Mouse (Mus musculus): ENCODE data around the gene Npff. TPM values are rescaled to one million over a fixed set of nuclear protein-coding genes. Genes with fewer than 3 reads are reported as not detected.

Gene Npff
- polyA plus RNA-seq, 1 experiment from 2014 or later: 2.1 TPM

DNA sequence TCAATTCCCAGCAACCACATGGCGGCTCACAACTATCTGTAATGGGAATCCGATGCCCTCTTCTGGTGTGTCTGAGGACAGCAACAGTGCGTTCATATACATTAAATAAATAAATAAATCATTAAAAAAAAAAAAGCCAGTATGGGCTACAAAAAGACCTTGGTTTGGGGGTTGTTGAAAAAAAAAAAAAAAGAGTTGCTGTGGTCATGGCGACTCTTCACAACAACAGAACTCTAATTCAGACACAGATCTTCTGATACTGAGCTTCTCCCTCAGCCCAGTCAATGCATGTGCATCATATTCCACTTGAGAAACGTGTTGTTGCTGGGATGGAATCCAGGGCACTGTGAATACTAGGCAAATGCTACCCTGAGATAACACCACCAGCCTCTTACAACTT, 27.9 kb upstream of the Npff start:
- ATAC-seq (ENCODE audit: insufficient number of reproducible peaks, insufficient read depth, low FRiP score, low read depth): no peak
- Histone ChIP-seq H3K4me2 (ENCODE audit: low read length) (no peak overlapping the region), H3K4me3 (ENCODE audit: control insufficient read depth in 1 of 2, insufficient read depth in 1 of 2, low read depth in 1 of 2, low read length in 2 of 2) (no peak overlapping the region), H3K9me3 (ENCODE audit: control insufficient read depth, low read length) (no peaks in the 10 kb centered on the region), H3K27me3 (ENCODE audit: control insufficient read depth, insufficient read depth, low read length) (no peaks in the 10 kb centered on the region), H3K9ac (ENCODE audit: low read length) (no peak overlapping the region), H3K27ac (replicated peaks in 1 of 2; ENCODE audit: control insufficient read depth in 1 of 2, insufficient read depth in 1 of 2, low read depth in 2 of 2, low read length in 2 of 2) (no peak overlapping the region), H3K36me3 (ENCODE audit: control insufficient read depth, insufficient read depth, low read length) (peaks cover 69% of the 10 kb centered on the region), H3K4me1 (ENCODE audit: control insufficient read depth in 2 of 2, insufficient read depth in 2 of 2, low read length in 2 of 2) (no peaks in the 10 kb centered on the region)
- WGBS: 91% methylated on average over 5 of the region's 5 CpGs

DNA sequence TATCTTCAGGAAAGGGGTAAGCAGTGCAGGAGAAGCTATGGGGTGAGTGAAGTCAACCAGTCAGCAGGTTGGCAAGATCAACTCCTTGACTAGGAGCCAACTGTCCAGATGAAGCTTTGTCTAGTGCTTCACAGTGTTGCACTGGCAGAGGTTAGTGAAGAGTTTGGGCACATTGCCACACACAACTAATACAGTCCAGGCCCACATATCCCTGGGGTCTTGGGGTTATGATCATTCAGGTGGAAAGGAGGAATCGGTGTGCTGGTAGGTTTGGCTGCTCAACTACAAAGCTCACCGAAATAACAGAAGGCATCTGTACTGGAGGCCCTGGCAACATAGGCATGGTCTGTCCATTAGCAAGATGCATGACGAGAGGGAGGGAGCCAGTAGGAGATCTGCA, 22.7 kb upstream of the Npff start:
- Histone ChIP-seq H3K36me3 (ENCODE audit: control insufficient read depth, insufficient read depth, low read length) (peaks cover 73% of the 10 kb centered on the region), H3K4me1 (ENCODE audit: control insufficient read depth in 2 of 2, insufficient read depth in 2 of 2, low read length in 2 of 2) (peaks cover 2 to 13% of the 10 kb centered on the region in 2 experiments; a peak in 2 of 4 replicates), H3K4me3 (ENCODE audit: control insufficient read depth in 1 of 2, insufficient read depth in 1 of 2, low read depth in 1 of 2, low read length in 2 of 2) (no peak overlapping the region), H3K9ac (ENCODE audit: low read length) (no peak overlapping the region), H3K9me3 (ENCODE audit: control insufficient read depth, low read length) (no peaks in the 10 kb centered on the region), H3K27ac (replicated peaks in 1 of 2; ENCODE audit: control insufficient read depth in 1 of 2, insufficient read depth in 1 of 2, low read depth in 2 of 2, low read length in 2 of 2) (peak overlapping the region in 1 of 2 experiments; percentile 63; a peak in 1 of 4 replicates), H3K4me2 (ENCODE audit: low read length) (no peak overlapping the region), H3K27me3 (ENCODE audit: control insufficient read depth, insufficient read depth, low read length) (no peaks in the 10 kb centered on the region)
- no peak for ATAC-seq (ENCODE audit: insufficient number of reproducible peaks, insufficient read depth, low FRiP score, low read depth)
- WGBS: 96% methylated on average over 3 of the region's 3 CpGs

DNA sequence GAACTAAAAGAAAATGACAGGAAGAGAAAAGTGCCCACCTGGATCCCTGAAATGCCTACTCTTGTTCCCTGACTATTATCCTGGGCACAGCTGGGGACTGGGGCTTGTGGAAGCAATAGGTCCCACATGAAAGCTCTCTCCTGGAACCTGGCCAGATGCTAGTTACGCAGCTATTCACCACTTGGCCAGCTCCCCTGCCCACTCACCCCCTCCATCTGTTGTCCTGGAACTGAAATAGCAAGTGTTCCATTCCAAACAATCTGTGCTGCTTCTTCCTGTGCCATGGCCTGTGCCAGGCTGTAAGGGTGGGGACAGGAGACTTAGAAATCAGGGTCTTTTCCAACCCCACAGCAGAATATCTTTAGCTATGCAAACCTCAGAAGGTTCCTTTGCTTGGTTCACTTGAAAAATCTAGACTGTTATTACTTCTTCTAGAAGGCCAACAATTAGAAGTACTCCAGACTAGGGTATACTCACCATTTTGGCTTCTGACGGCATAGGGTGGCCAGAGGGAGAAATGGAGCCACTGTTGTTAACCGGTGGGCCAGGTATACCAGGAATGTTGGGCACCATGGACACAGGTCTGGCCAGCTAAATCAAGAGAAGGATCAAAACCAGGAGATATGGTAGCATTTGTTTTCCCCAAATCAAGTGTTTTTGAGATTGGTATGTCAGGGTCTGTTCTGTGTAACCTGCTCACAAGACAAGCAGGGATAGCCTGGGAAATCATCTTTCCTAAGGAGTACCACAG, 22.1 kb upstream of the Npff start:
- 65% methylated on average over 3 of the region's 3 CpGs for WGBS
- ATAC-seq (ENCODE audit: insufficient number of reproducible peaks, insufficient read depth, low FRiP score, low read depth): peak; percentile 50; the same call in 1 of the 2 replicates
- H3K4me3 ChIP-seq (ENCODE audit: control insufficient read depth in 1 of 2, insufficient read depth in 1 of 2, low read depth in 1 of 2, low read length in 2 of 2): no peak overlapping the region
- 0 out of 2 replicates have a peak, but pooled peaks cover 2% of the 10 kb centered on the region for H3K9me3 ChIP-seq (ENCODE audit: control insufficient read depth, low read length)
- peaks cover 2 to 13% of the 10 kb centered on the region in 2 experiments; a peak in 2 of 4 replicates for H3K4me1 ChIP-seq (ENCODE audit: control insufficient read depth in 2 of 2, insufficient read depth in 2 of 2, low read length in 2 of 2)
- H3K36me3 ChIP-seq (ENCODE audit: control insufficient read depth, insufficient read depth, low read length): peaks cover 73% of the 10 kb centered on the region
- peak overlapping the region; percentile 10 to 63; a peak in 3 of 4 replicates for H3K27ac ChIP-seq (replicated peaks in 1 of 2; ENCODE audit: control insufficient read depth in 1 of 2, insufficient read depth in 1 of 2, low read depth in 2 of 2, low read length in 2 of 2)
- no peak overlapping the region for H3K9ac ChIP-seq (ENCODE audit: low read length)
- no peaks in the 10 kb centered on the region for H3K27me3 ChIP-seq (ENCODE audit: control insufficient read depth, insufficient read depth, low read length)
- H3K4me2 ChIP-seq (ENCODE audit: low read length): no peak overlapping the region

DNA sequence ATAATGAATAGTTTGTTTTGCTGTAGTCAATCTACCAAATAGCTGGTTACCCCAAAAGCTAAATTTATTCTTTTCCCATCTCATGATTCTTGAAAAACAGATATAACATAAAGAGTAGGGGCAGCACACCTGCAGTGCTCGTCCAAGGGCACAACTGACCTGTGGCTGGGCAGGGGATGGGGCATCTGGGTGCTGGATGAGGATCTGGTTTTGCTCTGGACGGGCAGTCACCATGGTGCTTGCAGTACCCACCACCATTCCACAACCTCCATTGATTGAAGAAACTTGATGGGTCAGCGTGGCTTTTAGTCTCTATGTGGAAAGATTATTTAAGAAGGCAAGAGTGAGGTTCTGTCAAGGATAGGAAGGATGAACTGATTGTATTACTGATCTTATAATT, 21.5 kb upstream of the Npff start:
- Histone ChIP-seq H3K36me3 (ENCODE audit: control insufficient read depth, insufficient read depth, low read length) (peaks cover 73% of the 10 kb centered on the region), H3K4me1 (ENCODE audit: control insufficient read depth in 2 of 2, insufficient read depth in 2 of 2, low read length in 2 of 2) (peaks cover 2 to 13% of the 10 kb centered on the region in 2 experiments; a peak in 2 of 4 replicates), H3K27me3 (ENCODE audit: control insufficient read depth, insufficient read depth, low read length) (no peaks in the 10 kb centered on the region), H3K4me3 (ENCODE audit: control insufficient read depth in 1 of 2, insufficient read depth in 1 of 2, low read depth in 1 of 2, low read length in 2 of 2) (no peak overlapping the region), H3K4me2 (ENCODE audit: low read length) (no peak overlapping the region), H3K9ac (ENCODE audit: low read length) (no peak overlapping the region), H3K27ac (replicated peaks in 1 of 2; ENCODE audit: control insufficient read depth in 1 of 2, insufficient read depth in 1 of 2, low read depth in 2 of 2, low read length in 2 of 2) (peak overlapping the region in 1 of 2 experiments; percentile 63; a peak in 1 of 4 replicates), H3K9me3 (ENCODE audit: control insufficient read depth, low read length) (0 out of 2 replicates have a peak, but pooled peaks cover 4% of the 10 kb centered on the region)
- no peak for ATAC-seq (ENCODE audit: insufficient number of reproducible peaks, insufficient read depth, low FRiP score, low read depth)
- 90% methylated on average over 3 of the region's 3 CpGs for WGBS

DNA sequence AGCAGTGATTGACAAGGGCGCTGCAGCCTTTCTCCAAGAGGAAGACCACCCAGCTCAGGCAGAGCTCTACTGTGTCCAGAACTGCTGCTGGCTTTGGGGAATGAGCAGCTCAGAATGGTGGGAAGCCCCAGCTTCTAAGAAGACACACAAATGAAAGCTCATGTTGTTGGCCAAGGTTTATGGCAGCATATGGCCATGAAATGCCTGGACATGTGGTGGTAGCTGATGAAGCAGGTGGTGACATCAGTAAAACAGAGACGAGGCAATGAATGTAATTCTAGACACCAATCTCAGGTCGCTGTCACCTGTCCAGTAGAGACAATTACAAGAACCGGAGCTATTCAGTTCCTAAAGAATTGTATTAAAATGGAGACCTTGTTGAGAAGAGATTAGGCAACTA, 20.1 kb upstream of the Npff start:
- no peak overlapping the region for H3K4me3 ChIP-seq (ENCODE audit: control insufficient read depth in 1 of 2, insufficient read depth in 1 of 2, low read depth in 1 of 2, low read length in 2 of 2)
- ATAC-seq (ENCODE audit: insufficient number of reproducible peaks, insufficient read depth, low FRiP score, low read depth): no peak
- H3K27ac ChIP-seq (replicated peaks in 1 of 2; ENCODE audit: control insufficient read depth in 1 of 2, insufficient read depth in 1 of 2, low read depth in 2 of 2, low read length in 2 of 2): no peak overlapping the region
- 94% methylated on average over 4 of the region's 4 CpGs for WGBS
- H3K9ac ChIP-seq (ENCODE audit: low read length): no peak overlapping the region
- peaks cover 2 to 13% of the 10 kb centered on the region in 2 experiments; a peak in 2 of 4 replicates for H3K4me1 ChIP-seq (ENCODE audit: control insufficient read depth in 2 of 2, insufficient read depth in 2 of 2, low read length in 2 of 2)
- no peak overlapping the region for H3K4me2 ChIP-seq (ENCODE audit: low read length)
- 0 out of 2 replicates have a peak, but pooled peaks cover 4% of the 10 kb centered on the region for H3K9me3 ChIP-seq (ENCODE audit: control insufficient read depth, low read length)
- peaks cover 80% of the 10 kb centered on the region for H3K36me3 ChIP-seq (ENCODE audit: control insufficient read depth, insufficient read depth, low read length)
- H3K27me3 ChIP-seq (ENCODE audit: control insufficient read depth, insufficient read depth, low read length): no peaks in the 10 kb centered on the region

DNA sequence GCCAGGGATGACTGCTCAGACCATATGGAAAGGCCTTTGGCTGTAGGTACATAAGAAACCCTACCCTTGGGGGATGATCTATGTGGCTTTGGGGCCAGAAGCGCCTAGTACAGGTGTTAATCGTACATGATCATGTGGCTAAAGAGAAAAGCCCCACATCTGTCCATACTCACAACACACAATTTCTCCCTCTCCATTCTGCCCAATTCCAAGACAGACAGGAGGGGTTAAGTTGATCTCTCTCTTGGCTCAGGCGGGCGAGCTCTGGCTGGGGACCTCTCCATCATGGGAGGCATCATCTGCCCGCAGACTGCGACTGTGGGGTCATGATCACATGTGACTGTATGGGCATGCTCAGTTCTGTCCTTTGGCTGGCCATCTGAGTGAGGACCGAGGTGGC, 9.2 kb upstream of the Npff start:
- WGBS: 97% methylated on average over 7 of the region's 7 CpGs
- no peaks in the 10 kb centered on the region for H3K27me3 ChIP-seq (ENCODE audit: control insufficient read depth, insufficient read depth, low read length)
- H3K4me2 ChIP-seq (ENCODE audit: low read length): no peak overlapping the region
- peaks cover 95% of the 10 kb centered on the region for H3K36me3 ChIP-seq (ENCODE audit: control insufficient read depth, insufficient read depth, low read length)
- H3K9ac ChIP-seq (ENCODE audit: low read length): no peak overlapping the region
- no peak for ATAC-seq (ENCODE audit: insufficient number of reproducible peaks, insufficient read depth, low FRiP score, low read depth)
- H3K4me1 ChIP-seq (ENCODE audit: control insufficient read depth in 2 of 2, insufficient read depth in 2 of 2, low read length in 2 of 2): no peaks in the 10 kb centered on the region
- no peaks in the 10 kb centered on the region for H3K9me3 ChIP-seq (ENCODE audit: control insufficient read depth, low read length)
- no peak overlapping the region for H3K4me3 ChIP-seq (ENCODE audit: control insufficient read depth in 1 of 2, insufficient read depth in 1 of 2, low read depth in 1 of 2, low read length in 2 of 2)
- no peak overlapping the region for H3K27ac ChIP-seq (replicated peaks in 1 of 2; ENCODE audit: control insufficient read depth in 1 of 2, insufficient read depth in 1 of 2, low read depth in 2 of 2, low read length in 2 of 2)

DNA sequence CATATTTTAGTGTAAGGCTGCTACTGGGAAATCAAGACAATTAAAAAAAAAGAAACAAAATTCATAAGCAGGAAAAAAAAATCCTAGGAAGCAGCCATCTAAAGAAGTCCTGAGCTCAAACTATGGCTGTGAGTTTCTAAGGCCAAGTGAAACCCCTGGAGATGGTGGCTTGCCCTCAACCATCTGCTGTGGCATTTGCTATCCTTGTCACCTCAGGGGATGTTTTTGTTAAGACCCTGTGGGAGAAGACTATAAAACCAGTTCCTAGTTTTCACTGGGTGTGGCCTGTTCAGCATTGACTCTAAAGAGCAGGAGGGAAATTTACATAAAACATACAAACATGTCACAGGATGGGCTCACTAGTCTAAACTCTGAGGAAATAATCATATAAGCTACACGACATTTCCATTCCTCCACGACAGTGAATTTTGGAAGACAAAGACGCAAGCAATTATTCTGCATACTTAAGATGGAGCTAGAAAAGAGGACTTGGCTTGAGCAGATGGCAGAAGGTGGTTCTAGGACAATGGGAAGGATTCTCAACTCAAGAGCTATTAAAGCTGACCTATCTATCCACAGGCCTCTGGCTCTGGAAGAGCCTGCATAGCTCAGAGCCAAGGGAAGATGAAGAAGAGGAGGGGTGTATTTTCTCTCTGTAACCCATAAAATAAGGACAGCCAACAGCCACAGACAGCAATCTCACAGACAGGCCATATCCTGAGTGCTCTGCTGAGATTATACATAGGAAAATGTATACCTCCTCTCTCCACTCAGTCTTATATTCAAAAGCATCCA, 7.6 kb upstream of the Npff start:
- no peak for ATAC-seq (ENCODE audit: insufficient number of reproducible peaks, insufficient read depth, low FRiP score, low read depth)
- H3K9ac ChIP-seq (ENCODE audit: low read length): no peak overlapping the region
- H3K36me3 ChIP-seq (ENCODE audit: control insufficient read depth, insufficient read depth, low read length): peaks cover 96% of the 10 kb centered on the region
- no peak overlapping the region for H3K4me3 ChIP-seq (ENCODE audit: control insufficient read depth in 1 of 2, insufficient read depth in 1 of 2, low read depth in 1 of 2, low read length in 2 of 2)
- no peak overlapping the region for H3K4me2 ChIP-seq (ENCODE audit: low read length)
- H3K27me3 ChIP-seq (ENCODE audit: control insufficient read depth, insufficient read depth, low read length): no peaks in the 10 kb centered on the region
- no peaks in the 10 kb centered on the region for H3K9me3 ChIP-seq (ENCODE audit: control insufficient read depth, low read length)
- no peaks in the 10 kb centered on the region for H3K4me1 ChIP-seq (ENCODE audit: control insufficient read depth in 2 of 2, insufficient read depth in 2 of 2, low read length in 2 of 2)
- H3K27ac ChIP-seq (replicated peaks in 1 of 2; ENCODE audit: control insufficient read depth in 1 of 2, insufficient read depth in 1 of 2, low read depth in 2 of 2, low read length in 2 of 2): no peak overlapping the region
- WGBS: 92% methylated on average over 3 of the region's 3 CpGs
